Mouse (Mus musculus): ENCODE measurements around the gene Efna2.

Gene Efna2

GRCm38 (mm10) chr10:80179068-80180051 lies at the start of gene Efna2:
Efna2 (plus strand) TSS chr10:80179482.
- DNase-seq (ENCODE audit: low spot score): no peak

- DNase-seq (ENCODE audit: low spot score): no peak
Observed at GRCm38 (mm10) chr10:80129846-80130245, 49.4 kb upstream of the Efna2 start.

- no peak for DNase-seq (ENCODE audit: low spot score)
Observed at GRCm38 (mm10) chr10:80130403-80131031, 48.8 kb upstream of the Efna2 start.

- no peak for DNase-seq (ENCODE audit: low spot score)
Observed at GRCm38 (mm10) chr10:80131316-80131951, 47.8 kb upstream of the Efna2 start.

- no peak for DNase-seq (ENCODE audit: low spot score)
Observed at GRCm38 (mm10) chr10:80131952-80132350, 47.3 kb upstream of the Efna2 start.

- DNase-seq (ENCODE audit: low spot score): no peak
Observed at GRCm38 (mm10) chr10:80133226-80133849, 45.9 kb upstream of the Efna2 start.

GRCm38 (mm10) chr10:80134421-80134820 lies 44.9 kb upstream of the Efna2 start:
- no peak for DNase-seq (ENCODE audit: low spot score)

GRCm38 (mm10) chr10:80135161-80135560 lies 44.1 kb upstream of the Efna2 start:
- DNase-seq (ENCODE audit: low spot score): no peak

- no peak for DNase-seq (ENCODE audit: low spot score)
Observed at GRCm38 (mm10) chr10:80135641-80136040, 43.6 kb upstream of the Efna2 start.

GRCm38 (mm10) chr10:80136179-80136951 lies 42.9 kb upstream of the Efna2 start:
- DNase-seq (ENCODE audit: low spot score): no peak

GRCm38 (mm10) chr10:80136952-80137625 lies 42.2 kb upstream of the Efna2 start:
- no peak for DNase-seq (ENCODE audit: low spot score)

GRCm38 (mm10) chr10:80137626-80138552 lies 41.4 kb upstream of the Efna2 start:
- DNase-seq (ENCODE audit: low spot score): no peak

GRCm38 (mm10) chr10:80138553-80139438 lies 40.5 kb upstream of the Efna2 start, which contains the start of gene Atp5d:
Atp5d (plus strand) TSS chr10:80138632.
- no peak for DNase-seq (ENCODE audit: low spot score)

GRCm38 (mm10) chr10:80139439-80139775 lies 39.9 kb upstream of the Efna2 start:
- DNase-seq (ENCODE audit: low spot score): no peak

GRCm38 (mm10) chr10:80139975-80140665 lies 39.2 kb upstream of the Efna2 start:
- DNase-seq (ENCODE audit: low spot score): no peak

GRCm38 (mm10) chr10:80140666-80141035 lies 38.6 kb upstream of the Efna2 start, which contains the start of gene Cbarp:
Cbarp (minus strand) TSS chr10:80140835.
- DNase-seq (ENCODE audit: low spot score): no peak

GRCm38 (mm10) chr10:80141243-80141642 lies 38.0 kb upstream of the Efna2 start:
- DNase-seq (ENCODE audit: low spot score): peak; percentile 97

Measured in ovary, adult 18-20 months (tissue).